Mouse (Mus musculus): ENCODE results near the gene 4930503B20Rik. TPM values are rescaled to one million over a fixed set of nuclear protein-coding genes. Genes with fewer than 3 reads are reported as not detected.
A peak's percentile ranks its signal among the peaks of the same experiment; 100 is the strongest.

Gene 4930503B20Rik
- polyA plus RNA-seq (2012; rRNA removed) (not detected in 2 replicates), polyA plus RNA-seq (2014; fragmentation: Nextera tagmentation; extraction: Ambion mirVana) (not detected in 2 replicates)

GRCm38 (mm10) chr3:146651217-146651616 lies at the start of gene 4930503B20Rik:
Gene 4930503B20Rik (minus strand): TSS chr3:146651317.
- Histone ChIP-seq H3K27ac (no peak within 1 kb of the TSS), H3K9ac (replicated peaks) (no peak within 1 kb of the TSS), H3K27me3 (ENCODE audit: control insufficient read depth, insufficient read depth, low read length) (no peaks in the 10 kb centered on the region), H3K4me2 (ENCODE audit: low read depth) (no peak within 1 kb of the TSS), H3K36me3 (replicated peaks; ENCODE audit: control insufficient read depth, insufficient read depth, low read depth) (no peaks in the 10 kb centered on the region), H3K9me3 (ENCODE audit: control insufficient read depth, low read length) (no peaks in the 10 kb centered on the region), H3K4me1 (replicated peaks; ENCODE audit: control insufficient read depth in 2 of 2, insufficient read depth in 2 of 2, low read length in 1 of 2) (peaks cover 29 to 31% of the 10 kb centered on the region in 2 experiments), H3K4me3 (ENCODE audit: insufficient read depth in 1 of 2, low read depth in 2 of 2, low read length in 2 of 2) (no peak within 1 kb of the TSS)
- 74% methylated on average over 3 of the region's 3 CpGs for WGBS (ENCODE audit: insufficient replicate concordance)
- DNase-seq (ENCODE audit: low read depth in 3 of 3, low spot score in 3 of 3) (no peak), ATAC-seq (ENCODE audit: insufficient read depth) (no peak)
- TF ChIP-seq CTCF (IDR thresholded peaks at IDR 0.05; ENCODE audit: low read depth) (no peak), EP300 (IDR thresholded peaks at IDR 0.05; ENCODE audit: low read depth) (no peak)

DNA sequence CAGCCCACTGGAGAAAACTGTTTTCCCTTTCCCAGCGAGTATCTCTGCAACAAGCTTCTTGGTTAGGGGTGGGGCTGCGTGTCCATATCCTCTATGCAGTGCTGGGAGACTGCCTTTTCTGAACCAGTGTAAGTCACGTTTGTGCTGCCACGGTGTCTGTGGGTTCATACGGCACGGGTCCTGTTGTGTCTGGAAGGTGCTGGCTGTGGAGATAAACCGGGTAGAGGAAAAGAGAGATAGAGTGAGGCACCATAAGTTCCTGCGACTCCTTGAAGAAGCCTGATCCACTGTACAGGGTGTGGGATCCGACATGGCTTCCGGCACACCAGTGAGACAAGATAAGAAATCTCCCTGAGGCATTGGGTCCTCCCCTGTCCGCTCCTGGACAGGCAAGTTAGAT lies 48.9 kb upstream of the 4930503B20Rik start:
- Histone ChIP-seq H3K27ac (no peak overlapping the region; the same call in 1 of the 2 replicates), H3K36me3 (replicated peaks; ENCODE audit: control insufficient read depth, insufficient read depth, low read depth) (no peaks in the 10 kb centered on the region), H3K4me3 (ENCODE audit: insufficient read depth in 1 of 2, low read depth in 2 of 2, low read length in 2 of 2) (peak overlapping the region; percentile 0 to 41), H3K9me3 (ENCODE audit: control insufficient read depth, low read length) (no peaks in the 10 kb centered on the region), H3K27me3 (ENCODE audit: control insufficient read depth, insufficient read depth, low read length) (no peaks in the 10 kb centered on the region), H3K9ac (replicated peaks) (peak overlapping the region; percentile 32), H3K4me2 (ENCODE audit: low read depth) (peak overlapping the region; percentile 50), H3K4me1 (replicated peaks; ENCODE audit: control insufficient read depth in 2 of 2, insufficient read depth in 2 of 2, low read length in 1 of 2) (peaks cover 17 to 20% of the 10 kb centered on the region in 2 experiments)
- peak; percentile 92 for ATAC-seq (ENCODE audit: insufficient read depth)
- 14% methylated on average over 11 of the region's 11 CpGs for WGBS (ENCODE audit: insufficient replicate concordance)
- peak; percentile 40 to 41 (median 41) for DNase-seq (ENCODE audit: low read depth in 3 of 3, low spot score in 3 of 3)
- TF ChIP-seq EP300 (IDR thresholded peaks at IDR 0.05; ENCODE audit: low read depth): peak; percentile 40; the same call in 1 of the 2 replicates
- TF ChIP-seq CTCF (IDR thresholded peaks at IDR 0.05; ENCODE audit: low read depth): no peak

- no peak overlapping the region for H3K9ac ChIP-seq (replicated peaks)
- ATAC-seq (ENCODE audit: insufficient read depth) (peak; percentile 40), DNase-seq (ENCODE audit: low read depth in 3 of 3, low spot score in 3 of 3) (peak in 2 of 3 experiments; percentile 38 to 42)
- H3K4me3 ChIP-seq (ENCODE audit: insufficient read depth in 1 of 2, low read depth in 2 of 2, low read length in 2 of 2): no peak overlapping the region
- 21% methylated on average over 11 of the region's 11 CpGs for WGBS (ENCODE audit: insufficient replicate concordance)
- H3K4me1 ChIP-seq (replicated peaks; ENCODE audit: control insufficient read depth in 2 of 2, insufficient read depth in 2 of 2, low read length in 1 of 2): peaks cover 17 to 20% of the 10 kb centered on the region in 2 experiments
- H3K27me3 ChIP-seq (ENCODE audit: control insufficient read depth, insufficient read depth, low read length): no peaks in the 10 kb centered on the region
- H3K36me3 ChIP-seq (replicated peaks; ENCODE audit: control insufficient read depth, insufficient read depth, low read depth): no peaks in the 10 kb centered on the region
- H3K9me3 ChIP-seq (ENCODE audit: control insufficient read depth, low read length): no peaks in the 10 kb centered on the region
- H3K4me2 ChIP-seq (ENCODE audit: low read depth): peak overlapping the region; percentile 50
- TF ChIP-seq EP300 (IDR thresholded peaks at IDR 0.05; ENCODE audit: low read depth): peak; percentile 44; the same call in 1 of the 2 replicates
- TF ChIP-seq CTCF (IDR thresholded peaks at IDR 0.05; ENCODE audit: low read depth): no peak
- no peak overlapping the region for H3K27ac ChIP-seq
These were observed 47.9 kb upstream of the 4930503B20Rik start for GRCm38 (mm10) chr3:146698982-146699381.

DNA sequence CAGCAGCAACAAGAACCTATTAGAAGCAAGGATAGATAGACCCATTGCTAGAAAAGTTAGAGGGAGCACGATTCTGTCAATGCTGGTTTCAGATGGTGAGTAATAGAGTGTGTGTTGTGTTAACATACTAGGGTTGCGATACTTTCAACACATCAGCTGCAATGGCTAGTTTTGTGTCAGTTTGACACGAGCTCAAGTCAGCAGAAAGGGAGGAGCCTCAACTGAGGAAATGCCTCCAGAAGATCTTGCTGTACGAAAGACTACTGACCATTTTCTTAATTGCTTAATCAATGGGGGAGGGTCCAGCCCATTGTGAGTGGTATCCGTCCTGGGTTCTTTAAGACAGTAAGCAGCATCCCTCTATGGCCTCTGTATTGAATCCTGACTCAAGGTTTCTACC lies 41.4 kb upstream of the 4930503B20Rik start:
- Histone ChIP-seq H3K27ac (no peak overlapping the region), H3K4me3 (ENCODE audit: insufficient read depth in 1 of 2, low read depth in 2 of 2, low read length in 2 of 2) (no peak overlapping the region), H3K4me2 (ENCODE audit: low read depth) (no peak overlapping the region), H3K9ac (replicated peaks) (no peak overlapping the region), H3K4me1 (replicated peaks; ENCODE audit: control insufficient read depth in 2 of 2, insufficient read depth in 2 of 2, low read length in 1 of 2) (no peaks in the 10 kb centered on the region), H3K9me3 (ENCODE audit: control insufficient read depth, low read length) (no peaks in the 10 kb centered on the region), H3K36me3 (replicated peaks; ENCODE audit: control insufficient read depth, insufficient read depth, low read depth) (no peaks in the 10 kb centered on the region), H3K27me3 (ENCODE audit: control insufficient read depth, insufficient read depth, low read length) (no peaks in the 10 kb centered on the region)
- DNase-seq (ENCODE audit: low read depth in 3 of 3, low spot score in 3 of 3) (no peak), ATAC-seq (ENCODE audit: insufficient read depth) (no peak)
- 56% methylated on average over 5 of the region's 5 CpGs for WGBS (ENCODE audit: insufficient replicate concordance)
- TF ChIP-seq CTCF (IDR thresholded peaks at IDR 0.05; ENCODE audit: low read depth) (no peak), EP300 (IDR thresholded peaks at IDR 0.05; ENCODE audit: low read depth) (no peak)

DNA sequence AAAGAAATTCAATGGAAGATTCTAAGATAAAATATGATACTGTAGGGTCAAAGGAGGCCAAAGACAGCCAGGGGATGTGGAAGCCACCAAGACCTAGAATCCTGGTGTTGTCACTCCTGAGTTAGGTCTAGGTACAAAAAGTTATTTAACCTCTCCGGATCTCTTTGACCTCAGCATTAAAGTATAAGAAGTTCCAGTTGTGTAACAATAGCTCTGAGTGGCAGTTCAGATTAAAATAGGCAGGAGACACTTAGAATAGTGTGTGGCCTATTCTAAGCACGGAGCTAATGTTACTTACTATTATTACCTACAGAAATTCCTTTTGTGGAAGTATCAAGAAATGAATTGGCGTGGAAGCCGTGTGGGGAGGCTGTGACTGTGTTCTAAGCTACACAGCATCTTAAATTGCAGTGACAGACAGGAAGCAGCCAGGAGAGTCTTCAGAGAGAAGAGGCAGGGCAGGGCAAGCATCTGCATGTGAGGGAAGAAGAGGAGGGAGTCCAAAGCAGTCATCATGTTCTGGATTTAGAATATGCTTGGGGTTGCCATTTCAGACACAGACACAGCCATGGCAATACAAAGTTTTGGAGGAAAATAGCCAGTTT lies 36.1 kb upstream of the 4930503B20Rik start:
- peaks cover 17% of the 10 kb centered on the region for H3K27me3 ChIP-seq (ENCODE audit: control insufficient read depth, insufficient read depth, low read length)
- TF ChIP-seq CTCF (IDR thresholded peaks at IDR 0.05; ENCODE audit: low read depth) (no peak), EP300 (IDR thresholded peaks at IDR 0.05; ENCODE audit: low read depth) (no peak)
- 61% methylated on average over 4 of the region's 4 CpGs for WGBS (ENCODE audit: insufficient replicate concordance)
- H3K9me3 ChIP-seq (ENCODE audit: control insufficient read depth, low read length): no peaks in the 10 kb centered on the region
- H3K27ac ChIP-seq: no peak overlapping the region
- H3K4me1 ChIP-seq (replicated peaks; ENCODE audit: control insufficient read depth in 2 of 2, insufficient read depth in 2 of 2, low read length in 1 of 2): peaks cover 0 to 11% of the 10 kb centered on the region in 2 experiments; a peak in 2 of 4 replicates
- H3K4me2 ChIP-seq (ENCODE audit: low read depth): no peak overlapping the region
- H3K36me3 ChIP-seq (replicated peaks; ENCODE audit: control insufficient read depth, insufficient read depth, low read depth): no peaks in the 10 kb centered on the region
- no peak overlapping the region for H3K4me3 ChIP-seq (ENCODE audit: insufficient read depth in 1 of 2, low read depth in 2 of 2, low read length in 2 of 2)
- no peak for DNase-seq (ENCODE audit: low read depth in 3 of 3, low spot score in 3 of 3)
- H3K9ac ChIP-seq (replicated peaks): no peak overlapping the region
- no peak for ATAC-seq (ENCODE audit: insufficient read depth)
